Mouse (Mus musculus) hindbrain, embryonic 16.5 days (tissue): ENCODE measurements around the gene Aqp2. TPM values are rescaled to one million over a fixed set of nuclear protein-coding genes. Genes with fewer than 3 reads are reported as not detected.
A peak's percentile ranks its signal among the peaks of the same experiment; 100 is the strongest.

Source experiments
- ATAC-seq: fragments of 200-750 bp; cut with Nextera tagmentation; 2 replicates; pipeline ENCODE4 v1.8.0; 2017; ENCODE audit warnings: moderate TSS enrichment, moderate library complexity
- H3K27ac ChIP-seq: fragments of 300-500 bp; sonication (generic); 2 replicates; pipeline ENCODE4 v1.5.1; 2014; ENCODE audit warnings: low read depth, mild to moderate bottlenecking, control low read depth, low read length, moderate library complexity
- H3K27me3 ChIP-seq: fragments of 300-500 bp; sonication (generic); replicated peaks from 2 replicates; pipeline ENCODE4 v1.6.1; 2014; ENCODE audit warnings: low read length; ENCODE audit not compliant: control insufficient read depth, insufficient read depth
- H3K36me3 ChIP-seq: fragments of 300-500 bp; sonication (generic); 2 replicates; pipeline ENCODE4 v1.6.1; 2014; ENCODE audit warnings: mild to moderate bottlenecking, low read length, moderate library complexity, mixed read lengths; ENCODE audit not compliant: control insufficient read depth, insufficient read depth
- H3K4me1 ChIP-seq: fragments of 300-500 bp; sonication (generic); 2 replicates; pipeline ENCODE4 v1.6.1; 2014; ENCODE audit warnings: low read depth, low read length; ENCODE audit not compliant: control insufficient read depth, insufficient read depth
- H3K4me2 ChIP-seq: fragments of 300-500 bp; sonication (generic); 2 replicates; pipeline ENCODE4 v1.6.1; 2014; ENCODE audit warnings: mild to moderate bottlenecking, low read length, control low read depth, moderate library complexity
- H3K4me3 ChIP-seq: fragments of 300-500 bp; sonication (generic); 2 replicates; pipeline ENCODE4 v1.5.1; 2014; ENCODE audit warnings: mild to moderate bottlenecking, low read length, control low read depth, moderate library complexity
- H3K9ac ChIP-seq: fragments of 300-500 bp; sonication (generic); 2 replicates; pipeline ENCODE4 v1.6.1; 2014; ENCODE audit warnings: low read depth, mild to moderate bottlenecking, control low read depth, low read length, moderate library complexity
- H3K9me3 ChIP-seq: fragments of 300-500 bp; sonication (generic); 2 replicates; pipeline ENCODE4 v1.6.1; 2014; ENCODE audit warnings: mild to moderate bottlenecking, low read length, moderate library complexity; ENCODE audit not compliant: control insufficient read depth
- WGBS: fragments of 180-500 bp; shearing (Covaris S2); extraction: QIAGEN DNeasy Blood & Tissue Kit; methylation state at CpG from one replicate; pipeline ENCODE4 v1.1.7; 2014; 5-methylcytosine and 5-hydroxymethylcytosine counted together
- polyA plus RNA-seq: library from polyadenylated mRNA; unstranded; fragments of >200 nt; fragmentation: Nextera tagmentation; extraction: Ambion mirVana; gene quantifications from 2 replicates; pipeline ENCODE4 v1.2.1, GENCODE M21; 2015

Gene Aqp2
- polyA plus RNA-seq, 1 experiment from 2014 or later, result not detected

- Histone ChIP-seq H3K27ac (no peak overlapping the region), H3K4me1 (peaks cover 21% of the 10 kb centered on the region)
Measured at GRCm38 (mm10) chr15:99607388-99608113, 28.7 kb downstream of the Aqp2 start.

GRCm38 (mm10) chr15:99608382-99609125, 29.7 kb downstream of the Aqp2 start:
- 65% methylated on average over 13 of the region's 13 CpGs for whole genome bisulfite sequencing
- ATAC-seq, result no peak
- no peak overlapping the region for H3K27ac ChIP-seq

More at GRCm38 (mm10) chr15:99607388-99608113, 28.7 kb downstream of the Aqp2 start:
- peak; percentile 45; the same call in 1 of the 2 replicates for ATAC-seq
- 9% methylated on average over 10 of the region's 10 CpGs for WGBS
- H3K4me2 ChIP-seq, result no peak overlapping the region
- H3K36me3 ChIP-seq, result no peaks in the 10 kb centered on the region
- H3K9me3 ChIP-seq, result no peaks in the 10 kb centered on the region
- H3K9ac ChIP-seq, result no peak overlapping the region
- no peak overlapping the region for H3K4me3 ChIP-seq
- no peaks in the 10 kb centered on the region for H3K27me3 ChIP-seq

GRCm38 (mm10) chr15:99611563-99611962, 32.7 kb downstream of the Aqp2 start:
- H3K27ac ChIP-seq, result no peak overlapping the region; the same call in 1 of the 2 replicates

More at GRCm38 (mm10) chr15:99608382-99609125, 29.7 kb downstream of the Aqp2 start:
- Histone ChIP-seq H3K9ac (no peak overlapping the region), H3K4me3 (no peak overlapping the region), H3K4me1 (peaks cover 21% of the 10 kb centered on the region), H3K9me3 (no peaks in the 10 kb centered on the region), H3K27me3 (no peaks in the 10 kb centered on the region), H3K4me2 (no peak overlapping the region), H3K36me3 (no peaks in the 10 kb centered on the region)

GRCm38 (mm10) chr15:99614273-99614672, 35.4 kb downstream of the Aqp2 start:
- Histone ChIP-seq H3K36me3 (no peaks in the 10 kb centered on the region), H3K27me3 (no peaks in the 10 kb centered on the region), H3K27ac (peak overlapping the region; percentile 51), H3K4me1 (peaks cover 19% of the 10 kb centered on the region), H3K4me2 (peak overlapping the region; percentile 40; the same call in 1 of the 2 replicates), H3K9ac (no peak overlapping the region; the same call in 1 of the 2 replicates), H3K4me3 (no peak overlapping the region), H3K9me3 (no peaks in the 10 kb centered on the region)
- 70% methylated on average over 13 of the region's 13 CpGs for WGBS
- ATAC-seq, result no peak

More at GRCm38 (mm10) chr15:99611563-99611962, 32.7 kb downstream of the Aqp2 start:
- Histone ChIP-seq H3K36me3 (no peaks in the 10 kb centered on the region), H3K4me1 (peaks cover 31% of the 10 kb centered on the region), H3K4me2 (no peak overlapping the region), H3K27me3 (no peaks in the 10 kb centered on the region), H3K9me3 (no peaks in the 10 kb centered on the region), H3K4me3 (no peak overlapping the region), H3K9ac (0 out of 2 replicates have a peak overlapping the region, but pooled peaks have one; percentile 29)
- ATAC-seq, result no peak
- WGBS, result 54% methylated on average over 7 of the region's 7 CpGs

- Histone ChIP-seq H3K9me3 (no peaks in the 10 kb centered on the region), H3K4me3 (no peak overlapping the region), H3K4me2 (peak overlapping the region; percentile 40), H3K27ac (peak overlapping the region; percentile 51), H3K9ac (peak overlapping the region; percentile 43; the same call in 1 of the 2 replicates), H3K27me3 (no peaks in the 10 kb centered on the region), H3K36me3 (no peaks in the 10 kb centered on the region), H3K4me1 (peaks cover 19% of the 10 kb centered on the region)
- WGBS, result 7% methylated on average over 12 of the region's 12 CpGs
- peak; percentile 45; the same call in 1 of the 2 replicates for ATAC-seq
Measured at GRCm38 (mm10) chr15:99614753-99615152, 35.9 kb downstream of the Aqp2 start.

- no peak overlapping the region for H3K4me3 ChIP-seq
- no peaks in the 10 kb centered on the region for H3K27me3 ChIP-seq
- no peak overlapping the region for H3K9ac ChIP-seq
- 49% methylated on average over 9 of the region's 9 CpGs for WGBS
- H3K4me1 ChIP-seq, result peaks cover 19% of the 10 kb centered on the region
- no peaks in the 10 kb centered on the region for H3K9me3 ChIP-seq
- no peak overlapping the region for H3K4me2 ChIP-seq
- no peaks in the 10 kb centered on the region for H3K36me3 ChIP-seq
- H3K27ac ChIP-seq, result peak overlapping the region; percentile 4; the same call in 1 of the 2 replicates
- ATAC-seq, result no peak
Measured at GRCm38 (mm10) chr15:99615246-99615645, 36.4 kb downstream of the Aqp2 start.

- no peaks in the 10 kb centered on the region for H3K27me3 ChIP-seq
- peaks cover 3% of the 10 kb centered on the region; the same call in 1 of the 2 replicates for H3K36me3 ChIP-seq
- no peak overlapping the region for H3K4me3 ChIP-seq
- H3K4me2 ChIP-seq, result no peak overlapping the region
- no peak overlapping the region for H3K9ac ChIP-seq
- ATAC-seq, result no peak
- H3K27ac ChIP-seq, result no peak overlapping the region
- H3K4me1 ChIP-seq, result peaks cover 11% of the 10 kb centered on the region
- no peaks in the 10 kb centered on the region for H3K9me3 ChIP-seq
- 81% methylated on average over 3 of the region's 3 CpGs for WGBS
Measured at GRCm38 (mm10) chr15:99618595-99618994, 39.7 kb downstream of the Aqp2 start.

GRCm38 (mm10) chr15:99619821-99620220, 41.0 kb downstream of the Aqp2 start:
- H3K36me3 ChIP-seq, result peaks cover 4% of the 10 kb centered on the region; the same call in 1 of the 2 replicates
- WGBS, result 48% methylated on average over 4 of the region's 4 CpGs
- peaks cover 4% of the 10 kb centered on the region for H3K4me1 ChIP-seq
- ATAC-seq, result no peak
- no peaks in the 10 kb centered on the region for H3K27me3 ChIP-seq
- no peak overlapping the region for H3K4me3 ChIP-seq
- no peaks in the 10 kb centered on the region for H3K9me3 ChIP-seq
- no peak overlapping the region for H3K4me2 ChIP-seq
- no peak overlapping the region for H3K27ac ChIP-seq
- H3K9ac ChIP-seq, result no peak overlapping the region

- H3K4me3 ChIP-seq, result no peak overlapping the region
- no peak overlapping the region for H3K4me2 ChIP-seq
- no peaks in the 10 kb centered on the region for H3K4me1 ChIP-seq
- ATAC-seq, result no peak
- H3K36me3 ChIP-seq, result peaks cover 4% of the 10 kb centered on the region; the same call in 1 of the 2 replicates
- no peaks in the 10 kb centered on the region for H3K9me3 ChIP-seq
- no peak overlapping the region for H3K27ac ChIP-seq
- no peaks in the 10 kb centered on the region for H3K27me3 ChIP-seq
- 92% methylated on average over 11 of the region's 11 CpGs for WGBS
- H3K9ac ChIP-seq, result no peak overlapping the region
Measured at GRCm38 (mm10) chr15:99622063-99622462, 43.2 kb downstream of the Aqp2 start.
